Mouse (Mus musculus) kidney, adult 2 months (tissue): Measurements from ENCODE around the gene Pgpep1.

Experiments used
- CTCF ChIP-seq: fragments of 200-500 bp; conservative IDR thresholded peaks from 2 replicates; pipeline ENCODE4 v1.5.1; 2011; ENCODE audit warnings: low read depth, mild to moderate bottlenecking, control low read depth, low read length, moderate library complexity, mixed read lengths; ENCODE audit not compliant: insufficient read depth, insufficient read length
- POLR2A ChIP-seq: fragments of 200-500 bp; IDR thresholded peaks from one replicate; pipeline ENCODE4 v1.6.1; 2011; ENCODE audit warnings: low read depth, low read length, control low read depth

- TF ChIP-seq CTCF (no peak), POLR2A (no peak)
These were observed 33.1 kb downstream of the Pgpep1 start for GRCm38 (mm10) chr8:70627041-70627440.
